Mouse (Mus musculus) olfactory bulb, adult 2 months (tissue): ENCODE results near the gene Rgs9. TPM values are rescaled to one million over a fixed set of nuclear protein-coding genes. Genes with fewer than 3 reads are reported as not detected.

Experiments
- H3K27ac ChIP-seq: fragments of 200-500 bp; 2 replicates; pipeline ENCODE4 v1.5.1; 2012; ENCODE audit warnings: low read depth, low read length; ENCODE audit not compliant: insufficient read depth
- H3K4me1 ChIP-seq: fragments of 200-500 bp; 2 replicates; pipeline ENCODE4 v1.6.1; 2012; ENCODE audit warnings: low read length; ENCODE audit not compliant: control insufficient read depth, insufficient read depth
- H3K4me3 ChIP-seq: fragments of 200-500 bp; 2 replicates; pipeline ENCODE4 v1.5.1; 2012; ENCODE audit warnings: mild to moderate bottlenecking, low read depth, low read length, moderate library complexity; ENCODE audit not compliant: insufficient read depth
- CTCF ChIP-seq: fragments of 200-500 bp; IDR thresholded peaks from 2 replicates; pipeline ENCODE4 v1.5.1; 2012; ENCODE audit warnings: low read depth, mild to moderate bottlenecking, low read length, moderate library complexity; ENCODE audit not compliant: insufficient read depth
- POLR2A ChIP-seq: fragments of 200-500 bp; IDR thresholded peaks from 2 replicates; pipeline ENCODE4 v1.6.1; 2012; ENCODE audit warnings: mild to moderate bottlenecking, low read depth, low read length, moderate library complexity; ENCODE audit not compliant: insufficient read depth
- WGBS: fragments of 180-500 bp; shearing (Covaris S2); methylation state at CpG from one replicate; pipeline ENCODE4 v1.1.7; 2018; 5-methylcytosine and 5-hydroxymethylcytosine counted together
- polyA plus RNA-seq: library from polyadenylated mRNA; stranded (reverse); fragments of >200 nt; gene quantifications from 2 replicates; pipeline ENCODE4 v1.2.4, GENCODE M21; 2012; ENCODE audit warnings: low replicate concordance; ENCODE audit not compliant: missing spikeins, insufficient read depth, insufficient read length

Gene Rgs9
- polyA plus RNA-seq, 1 experiment: not detected

DNA sequence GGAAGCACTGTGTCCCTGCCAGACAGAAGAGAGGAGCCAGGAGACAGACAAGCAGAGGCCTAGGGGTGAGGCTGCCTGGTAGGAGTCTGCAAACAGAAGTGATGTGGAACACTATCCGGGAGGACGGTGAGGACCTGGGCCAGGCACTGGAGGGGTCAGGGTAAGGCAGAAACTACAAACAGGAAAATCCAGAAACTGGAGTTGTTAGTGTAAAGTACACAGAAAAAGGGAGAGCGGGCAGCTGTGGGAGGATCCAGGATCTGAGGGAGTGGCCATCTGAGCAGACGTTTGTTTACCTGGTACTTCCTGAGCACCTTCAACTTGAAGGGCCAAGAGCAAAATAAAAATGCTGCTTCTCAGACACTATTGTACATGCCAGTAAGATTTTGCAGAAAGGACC lies 42.9 kb downstream of the Rgs9 start:
- 80% methylated on average over 4 of the region's 4 CpGs for WGBS
- TF ChIP-seq CTCF: no peak
- TF ChIP-seq POLR2A: no peak
- H3K4me1 ChIP-seq: peaks cover 14% of the 10 kb centered on the region
- no peak overlapping the region for H3K27ac ChIP-seq
- H3K4me3 ChIP-seq: no peak overlapping the region

DNA sequence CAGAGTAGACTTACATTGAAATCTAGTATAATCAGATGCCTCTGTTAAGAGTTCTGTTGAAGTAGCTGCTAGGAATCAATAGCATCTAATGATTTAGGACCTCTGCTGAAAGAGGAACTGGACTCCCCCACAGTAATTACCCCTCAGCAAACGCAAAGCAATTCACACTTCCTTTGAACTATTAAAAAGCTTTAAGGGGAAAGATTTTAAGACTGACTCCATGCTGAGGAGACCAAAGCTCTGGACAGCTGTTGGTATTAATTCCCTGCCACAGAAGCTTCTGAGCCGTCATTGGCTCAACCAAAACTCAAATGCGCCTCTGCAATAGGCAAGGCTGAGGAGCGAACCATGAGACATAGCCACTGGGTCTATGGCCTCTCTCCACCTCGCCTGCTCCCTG lies 45.4 kb downstream of the Rgs9 start:
- 66% methylated on average over 5 of the region's 5 CpGs for WGBS
- no peak overlapping the region for H3K27ac ChIP-seq
- H3K4me1 ChIP-seq: peaks cover 2% of the 10 kb centered on the region; the same call in 1 of the 2 replicates
- H3K4me3 ChIP-seq: no peak overlapping the region
- TF ChIP-seq CTCF (no peak), POLR2A (no peak)

DNA sequence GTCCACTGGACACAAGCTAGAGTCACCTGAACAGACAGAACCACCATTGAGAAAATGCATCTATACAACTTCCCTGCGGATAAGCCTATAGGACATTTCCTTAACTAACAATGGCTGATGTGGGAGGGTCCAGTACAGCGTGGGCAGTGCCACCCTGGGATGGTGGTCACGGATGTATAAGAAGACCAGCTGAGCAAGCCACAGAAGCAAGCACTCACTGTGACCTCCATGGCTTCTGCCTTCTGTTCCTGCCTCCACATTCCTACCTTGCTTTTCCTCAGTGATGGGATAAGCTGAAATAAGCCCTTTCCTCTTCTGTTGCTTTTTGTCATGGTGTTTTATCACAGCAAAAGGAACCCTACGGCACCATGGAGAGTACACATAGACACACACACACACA lies 47.4 kb downstream of the Rgs9 start:
- no peak overlapping the region for H3K4me3 ChIP-seq
- H3K27ac ChIP-seq: no peak overlapping the region
- peaks cover 2% of the 10 kb centered on the region; the same call in 1 of the 2 replicates for H3K4me1 ChIP-seq
- 91% methylated on average over 4 of the region's 4 CpGs for WGBS
- TF ChIP-seq CTCF (no peak), POLR2A (no peak)

DNA sequence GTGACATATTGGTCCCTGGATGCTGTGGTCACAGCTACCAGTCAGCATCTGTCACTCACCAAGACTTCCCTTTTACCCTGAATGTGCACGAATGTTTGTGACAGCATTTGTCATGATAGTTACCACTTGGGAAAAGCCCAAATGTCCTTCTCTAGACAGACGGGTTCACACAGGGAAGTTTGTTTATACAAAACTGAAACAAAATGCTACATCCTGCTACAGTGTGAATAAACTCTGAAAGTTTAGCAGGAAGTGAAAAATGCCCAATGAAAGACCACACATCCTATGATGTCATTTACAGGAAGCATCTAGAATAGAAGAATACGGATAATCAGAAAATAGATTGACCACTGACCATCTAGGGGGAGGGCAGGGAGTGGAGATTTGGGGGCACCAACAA lies 51.0 kb downstream of the Rgs9 start:
- 86% methylated on average over 3 of the region's 3 CpGs for WGBS
- TF ChIP-seq POLR2A: no peak
- no peak for TF ChIP-seq CTCF
- H3K4me1 ChIP-seq: no peaks in the 10 kb centered on the region

DNA sequence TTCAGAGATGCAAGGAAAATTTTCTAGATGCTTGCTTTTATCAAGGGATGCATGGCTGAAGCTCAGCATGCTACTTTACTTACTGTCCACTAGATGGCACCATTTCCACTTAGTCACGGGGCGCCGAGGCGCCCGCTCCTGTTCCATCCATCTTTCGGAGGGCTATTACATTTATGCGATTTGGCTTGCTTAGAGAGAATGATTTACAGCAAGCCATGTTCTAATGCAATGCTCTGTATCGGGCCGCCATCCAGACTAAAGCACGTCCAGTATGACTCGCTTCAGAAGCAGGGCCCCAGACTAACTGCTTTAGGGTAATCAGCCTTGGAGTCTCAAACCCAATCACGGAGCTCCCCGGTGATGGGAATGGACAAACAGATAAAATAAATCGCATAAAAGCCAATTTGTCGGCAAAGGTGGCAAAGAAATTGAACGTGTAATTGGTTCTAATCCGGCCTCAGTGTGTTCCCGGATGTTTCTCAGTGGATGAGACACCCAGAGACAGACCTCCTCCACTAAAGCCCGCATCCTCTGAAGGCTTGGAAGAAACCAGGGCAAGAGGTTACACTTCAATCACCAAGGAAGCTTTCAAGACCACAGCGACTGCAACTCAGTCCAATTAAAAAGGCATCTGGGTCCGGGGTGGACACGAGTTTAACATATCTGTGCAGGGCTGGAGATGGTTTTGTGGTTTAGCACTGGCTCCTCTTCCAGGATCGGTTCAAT lies 53.1 kb downstream of the Rgs9 start:
- no peak overlapping the region for H3K27ac ChIP-seq
- WGBS: 26% methylated on average over 23 of the region's 23 CpGs
- no peak overlapping the region for H3K4me3 ChIP-seq
- H3K4me1 ChIP-seq: no peaks in the 10 kb centered on the region
- TF ChIP-seq CTCF (peak; percentile 57), POLR2A (no peak)

More for the DNA sequence above, 51.0 kb downstream of the Rgs9 start:
- H3K27ac ChIP-seq: no peak overlapping the region
- no peak overlapping the region for H3K4me3 ChIP-seq

DNA sequence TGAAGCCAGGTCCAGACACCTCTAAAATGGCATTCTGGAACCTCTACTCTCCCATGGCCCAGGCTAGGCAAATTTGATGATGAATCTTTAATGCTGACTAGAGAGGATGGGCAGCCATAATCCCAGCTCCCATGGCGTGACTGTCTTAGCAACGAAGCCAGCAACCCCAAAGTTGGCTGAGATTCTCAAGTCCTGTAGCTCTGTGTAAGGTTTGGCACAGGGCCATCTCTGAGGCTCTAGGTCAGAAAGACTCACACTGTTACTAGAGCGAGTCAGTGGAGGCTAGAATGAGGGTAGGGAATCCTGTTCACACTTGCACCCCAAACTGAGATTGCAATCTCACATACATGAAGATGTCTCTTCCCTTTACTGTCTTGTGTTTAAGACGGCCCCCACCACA lies 57.8 kb downstream of the Rgs9 start:
- H3K4me3 ChIP-seq: no peak overlapping the region
- H3K27ac ChIP-seq: no peak overlapping the region
- 68% methylated on average over 4 of the region's 4 CpGs for WGBS
- TF ChIP-seq CTCF: no peak
- TF ChIP-seq POLR2A: no peak
- H3K4me1 ChIP-seq: peaks cover 2% of the 10 kb centered on the region; the same call in 1 of the 2 replicates

DNA sequence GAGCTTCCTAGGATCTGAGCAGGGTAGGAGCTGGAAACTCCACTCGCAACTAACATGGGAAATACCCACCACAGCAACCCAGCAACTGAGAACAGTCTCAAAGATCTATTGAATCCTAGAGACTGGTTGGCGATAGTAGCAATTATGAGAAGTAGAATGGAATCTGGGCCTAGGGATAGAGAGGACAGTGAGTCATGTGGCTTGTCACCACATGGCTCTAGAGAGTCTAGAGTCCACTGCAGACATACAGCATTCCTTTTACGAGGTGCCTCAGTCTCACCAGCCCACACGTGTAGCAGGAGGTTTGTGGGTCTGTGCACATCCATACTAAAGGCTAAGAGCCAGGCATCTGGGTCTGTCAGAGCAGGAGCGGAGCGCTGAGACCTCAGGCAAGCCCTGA lies 59.3 kb downstream of the Rgs9 start:
- Histone ChIP-seq H3K4me3 (no peak overlapping the region), H3K4me1 (peaks cover 2% of the 10 kb centered on the region; the same call in 1 of the 2 replicates), H3K27ac (no peak overlapping the region)
- TF ChIP-seq CTCF: no peak
- WGBS: 90% methylated on average over 6 of the region's 6 CpGs

DNA sequence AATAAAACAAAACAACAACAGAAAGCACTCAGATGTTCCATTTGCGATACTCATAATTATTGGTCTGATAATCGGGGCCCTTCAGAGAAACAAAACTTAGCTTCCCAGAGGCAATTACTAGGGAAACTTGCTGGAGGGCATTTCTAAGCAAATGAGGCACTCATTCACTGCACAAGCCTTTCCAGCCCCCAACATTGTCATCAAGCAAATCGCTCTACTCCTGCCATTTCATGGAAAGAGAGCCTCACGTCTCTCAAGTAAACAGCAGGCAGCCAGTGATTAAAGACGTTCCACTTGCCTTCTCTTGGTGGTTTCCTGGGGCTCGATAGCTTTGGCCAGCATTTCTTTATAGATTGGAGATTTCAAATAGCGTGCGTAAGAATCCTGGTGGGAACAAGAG lies 60.1 kb downstream of the Rgs9 start:
- Histone ChIP-seq H3K27ac (no peak overlapping the region), H3K4me3 (no peak overlapping the region), H3K4me1 (peaks cover 2% of the 10 kb centered on the region; the same call in 1 of the 2 replicates)
- TF ChIP-seq CTCF (no peak), POLR2A (no peak)
- WGBS: 32% methylated on average over 8 of the region's 8 CpGs

DNA sequence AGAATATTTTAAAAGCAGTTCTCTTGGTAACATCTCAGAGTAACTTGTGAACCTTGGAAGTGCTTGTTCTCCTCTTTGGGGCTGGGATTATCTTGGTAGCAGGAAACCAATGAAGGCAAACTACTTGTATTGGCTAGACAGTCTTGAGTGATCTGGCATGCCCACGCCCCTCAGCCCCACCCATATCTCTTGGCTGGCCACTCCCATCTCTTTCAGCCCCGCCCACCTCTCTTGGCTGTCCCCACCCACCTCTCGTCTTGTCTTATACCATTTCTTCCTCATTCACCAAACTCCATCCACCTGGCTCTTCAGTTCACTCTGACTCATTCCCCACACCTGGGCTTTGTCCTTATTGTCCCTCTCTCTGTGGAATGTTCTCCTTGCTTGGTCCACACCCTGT lies 64.3 kb downstream of the Rgs9 start:
- 86% methylated on average over 3 of the region's 3 CpGs for WGBS
- no peak for TF ChIP-seq POLR2A
- TF ChIP-seq CTCF: no peak
- Histone ChIP-seq H3K4me1 (peaks cover 2% of the 10 kb centered on the region; the same call in 1 of the 2 replicates), H3K4me3 (no peak overlapping the region), H3K27ac (no peak overlapping the region)

DNA sequence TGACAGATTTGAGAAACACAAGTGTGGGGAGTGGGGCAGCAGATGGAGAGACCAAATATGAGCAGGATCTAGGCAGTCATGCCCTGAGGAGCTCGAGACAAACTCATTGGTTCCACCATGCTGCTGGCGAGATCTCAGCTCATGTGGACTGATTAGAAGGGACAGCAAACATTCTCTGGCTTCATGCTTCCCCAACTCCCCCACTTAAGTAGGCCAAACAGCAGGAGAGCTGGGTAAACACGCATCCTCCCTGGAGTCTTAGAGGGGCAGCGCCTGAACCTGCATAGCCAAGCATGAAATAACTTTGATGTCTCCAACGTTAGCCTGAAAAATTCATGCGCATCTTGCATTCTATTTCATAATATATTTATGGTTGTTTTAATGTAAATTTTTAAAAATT lies 65.1 kb downstream of the Rgs9 start:
- TF ChIP-seq CTCF (no peak), POLR2A (no peak)
- 93% methylated on average over 6 of the region's 6 CpGs for WGBS
- Histone ChIP-seq H3K27ac (no peak overlapping the region), H3K4me1 (peaks cover under 1% of the 10 kb centered on the region; the same call in 1 of the 2 replicates), H3K4me3 (no peak overlapping the region)
